Mouse (Mus musculus) CD8-positive naive resting alpha-beta T cell, adult 57 days (primary cell): ENCODE data around the gene Fcor. TPM values are rescaled to one million over a fixed set of nuclear protein-coding genes. Genes with fewer than 3 reads are reported as not detected.

Experiments used
- total RNA-seq: library from RNA; stranded (reverse); gene quantifications from one replicate; pipeline ENCODE4 v1.2.4, GENCODE M21; 2023

Fcor gene
- total RNA-seq, result not detected

DNA sequence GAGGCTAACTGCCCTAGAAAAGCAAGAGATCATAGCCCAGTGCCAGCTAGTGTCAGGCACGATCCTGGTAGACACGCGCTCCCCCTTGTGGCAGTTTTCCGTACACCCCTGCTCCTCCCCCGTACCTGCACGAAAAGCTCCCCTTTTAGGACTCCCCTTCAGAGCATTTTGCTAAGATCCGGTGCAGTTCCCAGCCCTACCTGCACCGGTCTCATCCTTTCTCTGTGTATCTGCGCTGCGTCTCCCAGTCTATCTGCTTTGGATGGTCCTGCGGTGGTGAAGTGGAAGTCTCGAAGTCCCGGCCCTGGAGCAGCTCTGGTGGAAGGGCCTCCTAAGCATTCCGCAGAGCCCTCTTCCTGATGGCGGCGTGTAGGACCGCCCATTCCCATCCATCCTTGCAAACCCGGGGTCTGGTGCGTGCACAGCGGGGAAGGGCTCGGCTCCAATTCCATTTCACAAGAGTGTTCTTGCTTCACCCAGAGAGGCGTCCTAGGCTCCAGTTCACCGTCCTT lies at the start of gene Fcor:
Gene Fcor, minus strand, starts transcription at position 383 of the 512 bp plus-strand sequence.

DNA sequence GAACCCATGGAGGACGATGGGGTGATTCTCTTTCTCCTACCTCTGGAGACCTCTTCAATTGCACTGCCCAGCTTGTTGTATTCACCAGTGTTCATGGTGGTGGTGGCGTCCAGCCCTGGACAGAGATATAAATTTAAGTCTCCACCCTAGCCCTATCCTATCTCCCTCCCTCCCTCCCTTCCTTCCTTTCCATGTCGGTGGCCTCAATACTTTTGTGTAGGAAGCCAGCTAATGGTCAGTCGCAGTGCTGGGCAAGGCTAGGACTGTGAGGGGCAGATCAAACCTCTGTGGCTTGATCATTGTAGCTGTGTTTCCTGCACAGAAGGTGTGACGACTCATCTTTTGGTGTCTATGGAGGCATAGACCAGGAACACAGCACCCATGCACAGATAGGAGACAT lies 48.4 kb upstream of the Fcor start, which contains the start of gene Clec4g:
Gene Clec4g, minus strand, starts transcription at position 101 of the 400 bp plus-strand sequence.

DNA sequence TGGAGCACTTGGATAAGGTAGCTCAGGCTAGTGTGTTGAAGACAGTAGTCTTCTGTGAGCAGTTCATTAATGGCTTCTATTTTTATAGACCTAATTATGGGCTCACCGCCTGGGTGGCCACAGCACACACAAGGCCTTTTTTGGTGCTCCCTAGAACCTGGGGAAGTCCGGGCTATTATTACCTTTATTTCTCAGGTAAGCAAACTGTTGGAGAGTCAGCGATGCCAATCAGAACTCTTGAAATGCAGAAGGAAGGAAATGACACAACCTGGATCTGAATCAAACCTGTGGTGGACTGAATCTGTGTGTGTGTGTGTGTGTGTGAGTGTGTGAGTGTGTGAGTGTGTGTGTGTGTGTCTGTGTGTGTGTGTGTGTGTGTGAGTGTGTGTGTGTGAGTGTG lies 22.0 kb upstream of the Fcor start, which contains the start of gene Fcer2a:
Gene Fcer2a, minus strand, starts transcription at position 55 of the 400 bp plus-strand sequence.

DNA sequence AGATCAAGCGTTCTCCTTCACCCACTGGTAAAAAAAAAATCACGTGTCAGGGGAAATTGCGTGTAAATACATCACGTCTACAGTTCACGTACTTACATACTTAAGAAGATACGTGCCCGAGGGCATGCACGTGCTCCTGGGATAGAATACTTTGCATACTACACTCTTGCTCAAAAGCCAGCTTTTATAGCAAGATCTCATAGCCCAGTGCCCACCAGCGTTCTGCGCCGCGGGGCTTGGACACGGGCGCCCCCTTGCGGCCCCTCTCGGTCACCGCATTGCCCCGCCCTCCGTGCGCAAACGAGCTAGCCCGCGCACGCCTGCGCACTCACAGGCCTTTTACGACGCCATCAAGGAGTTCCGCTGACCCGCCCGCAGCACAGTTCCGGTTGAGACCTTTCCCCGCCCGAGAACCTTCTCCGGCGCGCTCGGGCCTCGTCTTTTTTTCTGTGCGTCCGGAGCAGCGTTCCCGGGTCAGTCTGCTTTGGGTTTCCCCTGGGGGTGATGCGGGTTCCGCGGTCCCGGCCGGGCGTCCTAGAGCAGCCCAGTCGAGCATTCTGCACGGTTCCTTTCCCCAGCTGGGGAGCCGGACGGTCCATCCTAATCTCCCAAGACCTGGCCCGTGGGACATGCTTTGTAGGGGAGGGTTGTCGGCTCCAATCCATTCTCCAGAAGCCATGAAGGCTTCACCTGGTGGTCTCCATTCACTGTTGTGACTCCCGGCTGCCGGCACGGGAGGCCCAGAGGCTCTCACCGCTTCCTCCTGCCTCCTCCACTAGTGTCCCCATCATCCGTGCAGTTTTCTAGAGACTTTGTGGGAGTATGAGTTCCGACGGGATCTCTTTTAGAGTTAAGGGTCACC lies 4.2 kb upstream of the Fcor start, which contains the start of gene Trappc5:
Gene Trappc5, plus strand, starts transcription at position 169 of the 862 bp plus-strand sequence.

DNA sequence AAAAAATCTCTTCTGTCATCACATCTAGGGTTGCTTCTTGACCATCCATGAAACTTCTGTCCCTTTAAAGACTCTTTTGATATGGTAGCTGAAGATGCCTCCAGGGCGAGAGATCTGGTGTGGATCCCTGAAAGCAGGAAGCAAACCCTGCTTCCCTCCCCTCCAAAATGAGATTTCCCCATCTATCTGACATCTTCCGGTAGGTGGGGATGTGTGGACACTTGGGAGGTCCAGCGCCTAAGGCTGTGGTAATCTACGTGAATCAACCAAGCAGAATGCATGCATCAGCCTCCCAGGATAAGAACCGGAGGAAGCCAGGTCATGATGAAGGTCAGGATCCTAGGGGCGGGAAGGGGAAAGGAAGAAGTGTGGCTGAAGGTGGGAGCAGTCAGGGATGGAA lies 6.7 kb downstream of the Fcor start, which contains the start of gene Mcemp1:
Gene Mcemp1, plus strand, starts transcription at position 248 of the 400 bp plus-strand sequence.

DNA sequence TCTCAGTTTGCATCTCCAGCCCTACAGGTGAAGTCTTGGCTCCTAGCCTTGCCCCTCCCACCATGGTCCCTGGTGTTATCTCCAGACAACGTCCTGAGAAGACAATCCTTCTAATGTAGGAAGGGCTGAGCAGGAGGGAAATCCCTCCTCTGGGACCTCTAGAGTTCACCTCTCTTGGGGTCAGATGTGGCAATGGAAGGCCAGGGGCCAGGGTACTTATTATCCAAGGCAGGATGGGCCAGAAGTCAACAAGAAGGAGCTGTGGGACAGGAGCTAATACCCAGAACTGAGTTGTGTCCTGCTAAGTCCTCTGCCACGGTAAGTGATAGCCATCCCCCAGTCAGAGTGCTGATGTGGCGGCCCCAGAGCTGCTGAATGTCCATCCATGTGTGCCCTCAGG lies 16.6 kb downstream of the Fcor start, which contains the start of gene Retn:
Gene Retn, plus strand, starts transcription at position 245 of the 400 bp plus-strand sequence.

DNA sequence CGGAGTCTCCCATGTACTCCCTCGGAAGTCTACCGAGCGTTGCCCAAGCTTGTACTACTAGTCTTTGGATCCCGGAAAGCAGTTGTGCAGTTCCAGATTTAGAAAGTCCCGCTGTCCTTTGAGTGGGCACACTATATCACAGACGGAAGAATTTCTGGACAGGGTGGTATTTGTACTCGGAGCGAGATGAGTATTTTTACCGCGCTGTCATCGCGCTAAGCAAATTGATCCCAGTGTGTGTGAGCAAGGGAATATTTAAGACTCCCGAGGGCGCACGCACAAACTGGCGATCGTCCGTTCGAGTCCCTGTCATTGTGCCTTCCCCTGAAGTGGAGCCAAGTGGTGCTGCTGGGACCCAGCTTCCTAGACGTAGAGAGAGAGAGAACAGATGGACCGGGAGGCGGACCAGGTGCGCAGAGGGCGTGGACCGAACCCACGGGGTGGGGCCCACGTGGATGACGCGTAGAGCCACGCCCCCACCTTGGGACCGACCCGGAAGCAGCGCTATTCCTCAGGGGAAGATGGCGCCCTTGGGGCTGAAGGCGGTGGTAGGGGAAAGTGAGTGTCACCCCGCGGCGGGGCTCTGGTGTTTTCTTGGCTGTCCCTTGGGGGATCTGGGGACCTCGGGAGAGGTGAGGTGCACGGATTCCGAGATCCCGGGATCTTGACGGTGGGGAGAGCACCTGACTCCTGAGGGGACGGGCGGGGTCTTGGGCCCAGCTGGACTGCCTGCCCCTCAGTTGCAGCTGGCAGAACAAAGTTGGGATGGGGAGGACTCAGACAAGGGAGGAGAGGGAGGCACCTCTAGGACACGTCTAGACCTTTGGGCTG lies 41.3 kb downstream of the Fcor start, which contains the start of gene Stxbp2:
Gene Stxbp2, plus strand, starts transcription at position 309 of the 831 bp plus-strand sequence.

DNA sequence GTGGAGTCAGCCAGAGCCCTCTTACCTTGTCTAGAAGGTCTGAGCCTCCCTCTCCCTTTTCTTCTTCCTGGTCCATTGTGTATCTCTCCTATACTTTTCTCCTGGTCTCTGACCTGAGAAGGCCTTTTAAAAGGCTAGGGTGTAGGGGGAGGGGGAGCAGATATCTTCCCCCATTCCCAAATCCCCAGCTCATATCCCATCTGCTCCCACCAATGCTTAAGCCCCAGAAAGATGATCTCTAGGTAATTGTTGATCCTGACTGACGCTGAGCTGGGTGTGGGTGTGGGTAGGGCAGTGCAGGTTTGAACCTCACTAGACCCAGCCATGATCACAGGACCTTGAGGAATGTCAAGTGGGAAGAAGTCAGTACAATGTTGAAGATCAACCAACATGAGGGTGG lies 46.7 kb downstream of the Fcor start, which contains the start of gene Pcp2:
Gene Pcp2, minus strand, starts transcription at position 101 of the 400 bp plus-strand sequence.

DNA sequence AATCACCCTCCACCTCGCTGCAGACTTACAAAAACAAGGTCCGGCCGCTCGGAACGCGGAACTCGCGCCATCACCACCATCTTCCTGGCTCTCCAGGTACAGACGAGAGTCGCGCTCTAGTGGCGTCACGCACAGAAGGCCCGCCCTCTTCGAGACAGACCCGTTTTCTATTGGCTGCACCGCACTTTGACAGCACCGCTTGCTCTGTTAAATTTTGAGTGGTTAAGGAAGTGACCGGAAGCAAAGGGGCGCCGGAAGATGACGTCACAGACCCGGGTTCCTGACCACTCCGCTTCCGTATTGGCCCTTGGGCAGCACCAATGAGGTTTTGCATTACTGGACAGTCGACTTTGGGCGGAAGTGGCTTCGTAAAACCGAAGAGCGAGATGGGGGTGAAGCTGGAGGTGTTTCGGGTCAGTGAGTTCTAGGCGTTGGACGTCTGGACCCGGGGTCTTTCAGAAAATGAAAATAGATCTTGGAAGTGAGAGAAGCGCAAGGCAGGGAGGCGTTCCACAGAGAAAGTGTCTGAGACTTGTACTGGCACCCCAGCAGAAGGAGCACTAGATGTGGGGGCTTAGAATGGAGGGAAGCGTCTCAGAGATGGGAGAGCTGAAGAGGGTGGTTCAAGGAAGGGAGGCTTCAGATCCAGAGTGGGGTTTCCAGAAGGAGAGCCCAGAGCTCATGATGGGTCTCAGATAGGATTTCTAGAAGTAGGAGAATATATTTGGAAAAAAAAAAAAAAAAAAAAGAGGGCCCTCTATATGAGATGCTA lies 50.8 kb downstream of the Fcor start, which contains the start of the genes Xab2 and Pet100:
Gene Xab2, minus strand, starts transcription at position 118 of the 772 bp plus-strand sequence.
Gene Pet100, plus strand, starts transcription at position 350 of the 772 bp plus-strand sequence.

Other genes starting within 250 kb of the Fcor start
- gene Pex11g, start 204.7 kb downstream of the Fcor start, total RNA-seq, result 0.70 TPM
- gene Tex45, start 201.5 kb downstream of the Fcor start, total RNA-seq, result 5.0 TPM
- 12.0 TPM for gene Zfp358, start 179.2 kb downstream of the Fcor start, total RNA-seq
- gene Mcoln1, start 171.9 kb downstream of the Fcor start, total RNA-seq, result 76.4 TPM
- 60.0 TPM for gene Pnpla6, start 157.0 kb downstream of the Fcor start, total RNA-seq
- not detected for gene C330021F23Rik, start 104.4 kb downstream of the Fcor start, total RNA-seq
- gene Camsap3, start 85.1 kb downstream of the Fcor start, total RNA-seq, result 0.15 TPM
- gene Xab2, start 51.0 kb downstream of the Fcor start, total RNA-seq, result 97.6 TPM
- 45.9 TPM for gene Pet100, start 50.8 kb downstream of the Fcor start, total RNA-seq
- not detected for gene Pcp2, start 46.8 kb downstream of the Fcor start, total RNA-seq
- 222 TPM for gene Stxbp2, start 41.4 kb downstream of the Fcor start, total RNA-seq
- gene Retn, start 16.6 kb downstream of the Fcor start, total RNA-seq, result not detected
- 0.58 TPM for gene Mcemp1, start 6.6 kb downstream of the Fcor start, total RNA-seq
- 12.8 TPM for gene Trappc5, start 3.9 kb upstream of the Fcor start, total RNA-seq
- 39.9 TPM for gene Fcer2a, start 21.8 kb upstream of the Fcor start, total RNA-seq
- not detected for gene Clec4g, start 48.3 kb upstream of the Fcor start, total RNA-seq
- 4.2 TPM for gene Cd209a, start 76.6 kb upstream of the Fcor start, total RNA-seq
- gene Cd209e, start 181.9 kb upstream of the Fcor start, total RNA-seq, result not detected
- gene Cd209d, start 206.2 kb upstream of the Fcor start, total RNA-seq, result not detected